Mouse (Mus musculus): Measurements from ENCODE around the gene Podn. TPM values are rescaled to one million over a fixed set of nuclear protein-coding genes. Genes with fewer than 3 reads are reported as not detected.

The Podn gene
- total RNA-seq, 2 experiments from 2014 or later = not detected

GRCm38 (mm10) chr4:107975004-107975403 lies 121.2 kb downstream of the Podn start:
- ATAC-seq (ENCODE audit: poor library complexity, severe bottlenecking) = no peak

GRCm38 (mm10) chr4:107974527-107974926 lies 121.7 kb downstream of the Podn start:
- ATAC-seq (ENCODE audit: poor library complexity, severe bottlenecking) = no peak

- ATAC-seq (ENCODE audit: poor library complexity, severe bottlenecking) = no peak
Measured at GRCm38 (mm10) chr4:107971162-107971561, 125.1 kb downstream of the Podn start.

GRCm38 (mm10) chr4:107969781-107970180 lies 126.5 kb downstream of the Podn start:
- no peak for ATAC-seq (ENCODE audit: poor library complexity, severe bottlenecking)

- ATAC-seq (ENCODE audit: poor library complexity, severe bottlenecking) = no peak
Measured at GRCm38 (mm10) chr4:107967966-107968682, 128.1 kb downstream of the Podn start, which contains the start of gene Slc1a7. Slc1a7 (plus strand) TSS chr4:107968332.

GRCm38 (mm10) chr4:107966416-107967109 lies 129.7 kb downstream of the Podn start:
- peak; percentile 74 for ATAC-seq (ENCODE audit: poor library complexity, severe bottlenecking)

Other genes starting within 250 kb of the Podn start
- 131 and 134 TPM in 2 replicates for gene Magoh, start 216.7 kb downstream of the Podn start, total RNA-seq (2015)
- 208 and 218 TPM in 2 replicates for gene Magoh, start 216.7 kb downstream of the Podn start, total RNA-seq (2017)
- gene 0610037L13Rik, start 206.6 kb downstream of the Podn start, total RNA-seq (2015) = 34.7 and 36.0 TPM in 2 replicates
- gene 0610037L13Rik, start 206.6 kb downstream of the Podn start, total RNA-seq (2017) = 33.6 and 34.7 TPM in 2 replicates
- gene Cpt2, start 172.8 kb downstream of the Podn start, total RNA-seq (2015) = 19.3 and 24.5 TPM in 2 replicates
- 16.7 and 26.7 TPM in 2 replicates for gene Cpt2, start 172.8 kb downstream of the Podn start, total RNA-seq (2017)
- not detected in 2 replicates for gene Slc1a7, start 128.1 kb downstream of the Podn start, total RNA-seq (2015)
- not detected in 2 replicates for gene Slc1a7, start 128.1 kb downstream of the Podn start, total RNA-seq (2017)
- gene Scp2, start 48.6 kb upstream of the Podn start, total RNA-seq (2015) = 327 TPM in 2 replicates
- 470 and 494 TPM in 2 replicates for gene Scp2, start 48.6 kb upstream of the Podn start, total RNA-seq (2017)
- not detected in 2 replicates for gene Echdc2, start 69.0 kb upstream of the Podn start, total RNA-seq (2015)
- gene Echdc2, start 69.0 kb upstream of the Podn start, total RNA-seq (2017) = 1.1 and 1.2 TPM in 2 replicates
- not detected in 2 replicates for gene Zyg11a, start 121.6 kb upstream of the Podn start, total RNA-seq (2015)
- gene Zyg11a, start 121.6 kb upstream of the Podn start, total RNA-seq (2017) = not detected in 2 replicates
- gene Zyg11b, start 204.7 kb upstream of the Podn start, total RNA-seq (2015) = 17.6 and 18.9 TPM in 2 replicates
- gene Zyg11b, start 204.7 kb upstream of the Podn start, total RNA-seq (2017) = 21.6 and 25.9 TPM in 2 replicates
- gene Coa7, start 231.7 kb upstream of the Podn start, total RNA-seq (2015) = 4.3 and 10.3 TPM in 2 replicates
- gene Coa7, start 231.7 kb upstream of the Podn start, total RNA-seq (2017) = 3.8 and 14.3 TPM in 2 replicates